12 mouse cellular contexts compared by ENCODE assay signal in the genomic region with DNA sequence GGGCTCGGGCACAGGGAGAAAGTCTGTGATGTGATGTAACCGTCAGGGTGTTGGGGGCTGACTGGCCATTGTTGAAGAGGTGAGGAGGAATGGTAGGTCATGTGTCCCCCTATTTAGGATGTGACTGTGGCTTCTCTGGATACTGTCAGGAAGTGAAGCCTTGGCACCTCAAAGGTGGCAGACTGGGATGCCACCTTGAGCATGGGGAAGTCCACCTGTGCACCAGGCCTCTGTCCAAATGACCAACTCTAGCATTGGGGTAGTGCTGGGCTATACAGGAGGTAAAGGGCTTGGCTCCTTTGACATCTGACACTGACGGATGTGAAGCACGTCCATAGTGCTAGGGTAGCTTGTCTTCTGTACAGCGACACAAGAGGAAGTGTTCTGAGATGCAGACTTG. TPM values are rescaled to one million over a fixed set of nuclear protein-coding genes. Genes with fewer than 3 reads are reported as not detected.
DNase-seq lines count a peak whose midpoint lies in the region; ATAC-seq lines count a peak whose summit lies in the region.
"Had no signal": no experiment of that assay in that cellular context is flagged by ENCODE, and none has a peak within 500 bp of the region (broad histone marks: within the 10 kb centered on the region; RNA-seq: fewer than 3 reads in every experiment).

No protein-coding gene starts in this region.

- peak; percentile 6 for DNase-seq in MN1 (ENCODE audit: low spot score)
- DNase-seq in cerebellum, adult 11 months = peak; percentile 54
- DNase-seq in cerebellum, adult 8-10 months = peak; percentile 59
- peak; percentile 66 to 68 for DNase-seq in cerebellum, postnatal 36 days
- no peak for DNase-seq in thymus, postnatal 14 days
- DNase-seq: adrenal gland, adult 2 months; adrenal gland, postnatal 25 days; gastrocnemius, postnatal 36 days; heart, adult 11 months had no signal

- ATAC-seq in megakaryocyte-erythroid progenitor cell, adult 5-6 weeks (replicated peaks; ENCODE audit: low FRiP score, low TSS enrichment, poor library complexity, severe bottlenecking) = no peak
- ATAC-seq: forebrain, embryonic 13.5 days had no signal

RNA-seq across cellular contexts. Expression of gene Crb2, which starts 36.4 kb away (rescaled TPM):
- total RNA-seq in megakaryocyte-erythroid progenitor cell, adult 5-6 weeks (2014; fragmentation: Nextera tagmentation) = not detected in 2 replicates
- total RNA-seq in megakaryocyte-erythroid progenitor cell, adult 5-6 weeks (2017) = not detected in 2 replicates
- total RNA-seq: hematopoietic stem cell, adult 5-6 weeks had no signal
